Mouse (Mus musculus): Measurements from ENCODE around the gene Fndc3a. TPM values are rescaled to one million over a fixed set of nuclear protein-coding genes. Genes with fewer than 3 reads are reported as not detected.

The Fndc3a gene
- polyA plus RNA-seq, 1 experiment, result 43.8 TPM

GRCm38 (mm10) chr14:72490367-72490766, 219.4 kb downstream of the Fndc3a start:
- no peak for DNase-seq
- no peaks in the 10 kb centered on the region for H3K27me3 ChIP-seq (replicated peaks; ENCODE audit: control insufficient read depth, insufficient read depth, low read length)
- H3K36me3 ChIP-seq (ENCODE audit: control insufficient read depth, insufficient read depth, low read length), result no peaks in the 10 kb centered on the region
- 96% methylated on average over 3 of the region's 3 CpGs for WGBS
- H3K4me3 ChIP-seq (ENCODE audit: insufficient read depth, low read depth, low read length), result no peak overlapping the region
- no peaks in the 10 kb centered on the region for H3K4me1 ChIP-seq (ENCODE audit: control insufficient read depth, insufficient read depth, low read length)
- no peak for TF ChIP-seq CTCF (conservative IDR thresholded peaks at IDR 0.05; ENCODE audit: insufficient read depth, insufficient read length, low read depth, low read length)
- TF ChIP-seq POLR2A (IDR thresholded peaks at IDR 0.05; ENCODE audit: low read depth, low read length), result no peak
- H3K27ac ChIP-seq (ENCODE audit: insufficient read depth, low read depth, low read length), result no peak overlapping the region

Other genes starting within 250 kb of the Fndc3a start
- under 0.01 TPM in 1 of 2 replicates, not detected in the other for gene Gm9195, start 218.2 kb downstream of the Fndc3a start, polyA plus RNA-seq (2012; rRNA removed)